Mouse (Mus musculus): ENCODE data around the gene Rtca. TPM values are rescaled to one million over a fixed set of nuclear protein-coding genes. Genes with fewer than 3 reads are reported as not detected.

Gene Rtca
- polyA plus RNA-seq, 1 experiment from 2014 or later: 118 TPM

DNA sequence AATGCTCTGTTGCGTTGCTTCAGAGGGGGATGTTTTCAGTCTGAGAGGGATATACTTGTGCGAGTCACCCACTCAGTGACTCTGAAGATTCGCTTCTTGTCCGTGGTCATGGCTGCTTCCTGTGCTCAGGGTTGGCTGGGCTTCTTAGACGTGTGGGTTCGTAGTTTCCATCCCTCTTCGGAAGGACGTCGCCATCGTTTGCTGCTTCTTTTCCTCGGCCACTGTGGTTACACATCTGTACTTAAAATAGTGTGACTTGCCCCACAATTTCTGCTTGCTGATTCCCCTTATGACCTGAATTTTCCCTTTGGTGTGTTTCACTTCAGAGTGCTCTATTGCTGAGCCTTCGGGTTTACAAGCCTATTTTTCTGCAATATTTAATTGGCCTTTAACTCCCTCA, 42.3 kb downstream of the Rtca start:
- no peaks in the 10 kb centered on the region for H3K27me3 ChIP-seq
- H3K9ac ChIP-seq: no peak overlapping the region
- no peaks in the 10 kb centered on the region for H3K4me1 ChIP-seq (replicated peaks)
- WGBS: 92% methylated on average over 12 of the region's 12 CpGs
- H3K4me3 ChIP-seq: no peak overlapping the region
- ATAC-seq (ENCODE audit: low read depth): no peak
- H3K4me2 ChIP-seq: no peak overlapping the region
- H3K27ac ChIP-seq (replicated peaks): no peak overlapping the region
- no peaks in the 10 kb centered on the region for H3K36me3 ChIP-seq
- no peaks in the 10 kb centered on the region for H3K9me3 ChIP-seq

DNA sequence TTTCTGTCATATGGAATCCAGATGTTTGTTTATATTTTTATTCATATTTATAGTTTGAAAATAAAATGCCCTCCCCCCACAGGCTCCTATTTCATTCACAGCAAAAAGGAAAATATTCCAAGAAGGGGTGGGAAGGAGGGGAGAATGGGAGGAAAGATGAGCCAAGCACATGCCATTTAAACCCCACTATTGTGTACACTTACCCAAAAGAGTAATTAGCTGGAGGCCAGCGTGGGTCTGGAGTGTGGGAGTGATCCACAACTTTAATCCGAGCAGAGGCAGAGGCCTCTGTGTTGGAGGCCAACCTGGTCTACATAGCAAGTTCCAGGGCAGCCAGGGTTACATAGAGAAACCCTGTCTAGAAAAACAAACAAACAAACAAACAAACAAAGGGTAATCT, 43.7 kb downstream of the Rtca start:
- H3K27me3 ChIP-seq: no peaks in the 10 kb centered on the region
- WGBS: 55% methylated on average over 2 of the region's 2 CpGs
- no peak for ATAC-seq (ENCODE audit: low read depth)
- no peak overlapping the region for H3K27ac ChIP-seq (replicated peaks)
- no peak overlapping the region for H3K4me3 ChIP-seq
- no peaks in the 10 kb centered on the region for H3K9me3 ChIP-seq
- H3K4me2 ChIP-seq: no peak overlapping the region
- H3K36me3 ChIP-seq: no peaks in the 10 kb centered on the region
- no peak overlapping the region for H3K9ac ChIP-seq
- no peaks in the 10 kb centered on the region for H3K4me1 ChIP-seq (replicated peaks)

- Histone ChIP-seq H3K9me3 (peaks cover 10% of the 10 kb centered on the region), H3K27ac (replicated peaks) (no peak overlapping the region), H3K4me2 (no peak overlapping the region), H3K4me1 (replicated peaks) (no peaks in the 10 kb centered on the region), H3K9ac (no peak overlapping the region), H3K27me3 (no peaks in the 10 kb centered on the region), H3K36me3 (no peaks in the 10 kb centered on the region), H3K4me3 (no peak overlapping the region)
- WGBS: 74% methylated on average over 4 of the region's 4 CpGs
- ATAC-seq (ENCODE audit: low read depth): no peak
Observed at GRCm38 (mm10) chr3:116461053-116461452, 47.0 kb downstream of the Rtca start.

DNA sequence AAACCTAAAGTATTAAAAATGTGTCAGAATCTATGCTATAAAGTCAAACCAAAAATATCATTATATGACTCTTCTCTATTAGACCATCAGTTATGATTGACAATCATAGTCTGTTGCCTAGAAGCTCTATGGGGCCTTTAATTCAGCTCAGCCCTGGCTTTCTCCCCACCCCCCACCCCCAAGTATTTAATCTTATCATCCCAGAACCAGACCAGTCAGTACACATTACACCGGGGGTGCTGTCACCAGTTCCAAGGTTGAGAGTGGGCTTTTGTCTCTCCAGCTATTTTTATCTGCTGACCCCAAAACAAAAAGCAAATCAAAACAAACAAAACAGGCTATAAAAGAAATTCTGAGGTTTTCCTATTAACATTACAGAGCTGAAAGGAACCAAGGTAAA, 53.5 kb downstream of the Rtca start:
- ATAC-seq (ENCODE audit: low read depth): no peak

DNA sequence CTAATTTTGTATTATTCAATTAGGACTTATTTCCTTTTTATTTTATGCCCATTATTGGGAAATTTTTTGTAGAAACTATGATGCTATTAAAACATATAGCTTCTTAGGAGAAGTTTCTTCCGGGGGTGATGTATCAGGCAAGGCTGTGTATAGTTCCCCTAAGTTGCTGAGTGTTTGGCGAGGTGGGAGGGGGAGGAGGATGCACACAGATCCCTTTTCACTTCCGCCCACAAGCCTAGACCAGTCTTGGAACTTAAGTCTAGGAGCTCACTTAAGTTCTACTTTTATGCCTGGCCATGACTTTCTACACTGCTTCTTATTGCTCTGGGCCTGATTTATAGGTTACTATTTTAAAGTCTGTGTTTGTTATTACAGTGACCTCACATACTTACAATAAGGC, 57.3 kb downstream of the Rtca start:
- Histone ChIP-seq H3K9ac (no peak overlapping the region), H3K9me3 (peaks cover 10% of the 10 kb centered on the region), H3K4me1 (replicated peaks) (no peaks in the 10 kb centered on the region), H3K36me3 (no peaks in the 10 kb centered on the region), H3K27ac (replicated peaks) (no peak overlapping the region), H3K4me3 (no peak overlapping the region), H3K4me2 (no peak overlapping the region), H3K27me3 (no peaks in the 10 kb centered on the region)
- 84% methylated on average over 3 of the region's 3 CpGs for WGBS
- no peak for ATAC-seq (ENCODE audit: low read depth)

More for the DNA sequence above, 53.5 kb downstream of the Rtca start:
- Histone ChIP-seq H3K4me1 (replicated peaks) (no peaks in the 10 kb centered on the region), H3K9ac (no peak overlapping the region), H3K9me3 (peaks cover 20% of the 10 kb centered on the region), H3K4me3 (no peak overlapping the region), H3K4me2 (no peak overlapping the region), H3K36me3 (no peaks in the 10 kb centered on the region), H3K27ac (replicated peaks) (no peak overlapping the region), H3K27me3 (no peaks in the 10 kb centered on the region)
- WGBS: 88% methylated on average over 1 of the region's 1 CpGs

GRCm38 (mm10) chr3:116444327-116444726, 63.7 kb downstream of the Rtca start:
- no peak overlapping the region for H3K4me3 ChIP-seq
- no peaks in the 10 kb centered on the region for H3K27me3 ChIP-seq
- H3K4me1 ChIP-seq (replicated peaks): no peaks in the 10 kb centered on the region
- H3K36me3 ChIP-seq: no peaks in the 10 kb centered on the region
- no peak overlapping the region for H3K4me2 ChIP-seq
- no peaks in the 10 kb centered on the region for H3K9me3 ChIP-seq
- WGBS: 90% methylated on average over 9 of the region's 9 CpGs
- H3K27ac ChIP-seq (replicated peaks): no peak overlapping the region
- ATAC-seq (ENCODE audit: low read depth): no peak
- no peak overlapping the region for H3K9ac ChIP-seq

DNA sequence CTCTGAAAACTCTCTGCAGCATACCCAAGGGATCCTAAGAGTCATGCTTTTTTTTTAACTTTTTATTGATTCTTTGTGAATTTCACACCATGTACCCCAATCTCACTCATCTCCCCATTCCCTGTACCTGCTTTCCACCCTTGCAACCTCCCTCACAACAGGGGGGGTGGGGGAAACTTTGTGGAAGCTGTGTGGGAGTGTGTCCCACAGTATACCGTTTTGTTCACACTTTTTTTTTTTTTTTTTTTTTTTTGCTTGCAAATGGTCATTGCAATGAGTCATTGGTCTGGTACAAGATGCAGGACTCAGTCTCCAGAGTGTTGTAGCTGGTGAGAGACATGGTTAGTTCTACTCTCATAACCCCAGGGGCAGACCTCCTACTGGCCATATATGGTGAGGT, 65.2 kb downstream of the Rtca start:
- no peak for ATAC-seq (ENCODE audit: low read depth)
- no peaks in the 10 kb centered on the region for H3K4me1 ChIP-seq (replicated peaks)
- no peaks in the 10 kb centered on the region for H3K36me3 ChIP-seq
- H3K4me3 ChIP-seq: no peak overlapping the region
- no peak overlapping the region for H3K27ac ChIP-seq (replicated peaks)
- H3K9me3 ChIP-seq: no peaks in the 10 kb centered on the region
- 100% methylated on average over 1 of the region's 1 CpGs for WGBS
- no peaks in the 10 kb centered on the region for H3K27me3 ChIP-seq
- H3K9ac ChIP-seq: no peak overlapping the region
- H3K4me2 ChIP-seq: no peak overlapping the region

GRCm38 (mm10) chr3:116441518-116442205, 66.3 kb downstream of the Rtca start:
- H3K27ac ChIP-seq (replicated peaks): no peak overlapping the region

GRCm38 (mm10) chr3:116440066-116440997, 67.7 kb downstream of the Rtca start:
- no peak overlapping the region for H3K4me3 ChIP-seq
- H3K27ac ChIP-seq (replicated peaks): no peak overlapping the region
- no peak overlapping the region for H3K9ac ChIP-seq
- H3K9me3 ChIP-seq: no peaks in the 10 kb centered on the region
- H3K4me1 ChIP-seq (replicated peaks): no peaks in the 10 kb centered on the region
- H3K4me2 ChIP-seq: no peak overlapping the region
- no peak for ATAC-seq (ENCODE audit: low read depth)
- H3K36me3 ChIP-seq: no peaks in the 10 kb centered on the region
- WGBS: 78% methylated on average over 8 of the region's 8 CpGs
- H3K27me3 ChIP-seq: no peaks in the 10 kb centered on the region

More at GRCm38 (mm10) chr3:116441518-116442205, 66.3 kb downstream of the Rtca start:
- no peak for ATAC-seq (ENCODE audit: low read depth)
- 92% methylated on average over 15 of the region's 15 CpGs for WGBS
- Histone ChIP-seq H3K9me3 (no peaks in the 10 kb centered on the region), H3K4me2 (no peak overlapping the region), H3K4me1 (replicated peaks) (no peaks in the 10 kb centered on the region), H3K4me3 (no peak overlapping the region), H3K9ac (no peak overlapping the region), H3K27me3 (no peaks in the 10 kb centered on the region), H3K36me3 (no peaks in the 10 kb centered on the region)

Other genes starting within 250 kb of the Rtca start
- 6.4 and 7.4 TPM in 2 replicates for gene Cdc14a, start 84.2 kb downstream of the Rtca start, polyA plus RNA-seq (2015; fragmentation: Nextera tagmentation; extraction: Ambion mirVana)
- 13.9 and 14.2 TPM in 2 replicates for gene Dbt, start 4.9 kb upstream of the Rtca start, polyA plus RNA-seq (2015; fragmentation: Nextera tagmentation; extraction: Ambion mirVana)
- 0.17 and 0.39 TPM in 2 replicates for gene Lrrc39, start 54.8 kb upstream of the Rtca start, polyA plus RNA-seq (2015; fragmentation: Nextera tagmentation; extraction: Ambion mirVana)
- 18.4 and 18.9 TPM in 2 replicates for gene Sass6, start 86.8 kb upstream of the Rtca start, polyA plus RNA-seq (2015; fragmentation: Nextera tagmentation; extraction: Ambion mirVana)
- 26.9 and 28.6 TPM in 2 replicates for gene Trmt13, start 106.4 kb upstream of the Rtca start, polyA plus RNA-seq (2015; fragmentation: Nextera tagmentation; extraction: Ambion mirVana)
- 55.5 and 63.3 TPM in 2 replicates for gene Mfsd14a, start 154.5 kb upstream of the Rtca start, polyA plus RNA-seq (2015; fragmentation: Nextera tagmentation; extraction: Ambion mirVana)
- gene Gm43191, start 173.1 kb upstream of the Rtca start, polyA plus RNA-seq (2015; fragmentation: Nextera tagmentation; extraction: Ambion mirVana): not detected in 2 replicates
- gene Slc35a3, start 204.6 kb upstream of the Rtca start, polyA plus RNA-seq (2015; fragmentation: Nextera tagmentation; extraction: Ambion mirVana): 7.9 and 8.7 TPM in 2 replicates